Mouse (Mus musculus): ENCODE data around the gene Eras.

DNA sequence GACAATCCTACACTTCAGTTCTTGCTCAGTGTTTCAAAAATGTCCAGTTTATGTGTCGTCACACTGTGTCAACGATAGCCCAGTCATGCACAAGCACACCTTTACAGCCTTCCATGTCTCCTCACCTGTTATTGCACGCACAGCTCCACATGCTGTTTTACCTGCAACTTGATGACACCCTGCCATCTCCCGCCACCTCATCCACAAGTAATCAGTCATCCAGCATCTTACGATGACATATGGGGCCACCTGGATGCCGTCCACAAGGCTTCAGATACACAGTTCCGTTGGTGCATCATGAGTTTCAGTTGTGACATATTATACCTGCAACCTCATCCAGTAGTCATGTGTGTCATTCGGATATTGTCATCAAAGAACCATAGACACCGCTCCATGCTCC is 30.5 kb upstream of the Eras start:
- TF ChIP-seq POLR2A (IDR thresholded peaks at IDR 0.05; ENCODE audit: low read depth, low read length): no peak
- TF ChIP-seq CTCF (IDR thresholded peaks at IDR 0.05; ENCODE audit: borderline replicate concordance, insufficient read depth, low read length): no peak

Data from embryonic fibroblast, embryonic 13.5 days (primary cell).